In the genomic region with DNA sequence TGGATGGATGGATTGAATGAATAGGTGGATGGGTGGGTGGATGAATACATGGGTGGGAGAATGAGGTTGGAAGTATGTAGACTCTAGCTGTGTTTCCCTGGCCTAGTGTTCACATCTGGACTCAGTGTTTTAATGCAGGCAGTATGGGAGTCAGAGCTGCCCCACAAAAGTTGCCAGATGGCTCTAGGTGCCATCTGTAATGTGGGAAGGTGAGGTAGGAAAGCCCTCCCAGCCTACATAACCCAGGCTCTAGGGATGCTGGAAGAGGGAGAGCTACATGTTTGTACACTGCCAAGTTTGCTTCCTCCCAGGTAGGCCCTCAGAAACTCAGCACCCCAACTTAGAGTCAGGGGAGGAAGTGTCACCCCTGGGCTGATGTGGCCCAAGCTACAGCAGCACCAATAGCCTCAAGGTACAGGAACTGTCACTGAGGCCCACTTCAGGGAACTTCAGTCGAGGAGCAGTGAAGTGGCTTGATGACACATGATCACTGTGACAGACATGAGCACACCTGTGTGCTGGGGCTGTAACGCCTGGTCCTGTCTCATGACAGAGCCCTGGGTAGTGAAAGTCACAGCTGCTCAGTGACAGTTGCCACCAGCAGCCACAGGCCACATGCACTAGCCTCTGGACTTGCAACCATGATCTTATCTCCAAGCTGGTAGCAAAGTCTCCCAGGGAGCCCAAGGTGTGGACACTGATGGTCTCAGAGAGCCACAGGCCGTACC, we compare ENCODE assay signal across 18 mouse cellular contexts. TPM values are rescaled to one million over a fixed set of nuclear protein-coding genes. Genes with fewer than 3 reads are reported as not detected.
DNase-seq lines count a peak whose midpoint lies in the region; ATAC-seq and TF ChIP-seq lines count a peak whose summit lies in the region.
"Had no signal": no experiment of that assay in that cellular context is flagged by ENCODE, and none has a peak within 500 bp of the region (broad histone marks: within the 10 kb centered on the region; RNA-seq: fewer than 3 reads in every experiment).

No protein-coding gene starts in this region.

- TF ChIP-seq CTCF in layer of hippocampus, adult 2 months (conservative IDR thresholded peaks at IDR 0.05): no peak

- no peak for DNase-seq in layer of hippocampus, adult 2 months (ENCODE audit: low spot score in 2 of 2)
- no peak for DNase-seq in layer of hippocampus, postnatal 14 days (ENCODE audit: low spot score in 2 of 2)
- DNase-seq in A20 (ENCODE audit: low read depth, low spot score): peak; percentile 70
- DNase-seq in urinary bladder, adult 18-20 months (ENCODE audit: low spot score in 2 of 2): no peak
- DNase-seq: adrenal gland, adult 8-10 months; cerebellum, adult 8-10 months; gastrocnemius, postnatal 14 days; heart, adult 2 months; heart, postnatal 14 days; kidney, adult 8-10 months; kidney, postnatal 4 days; thymus, postnatal 25 days had no signal

- no peaks in the 10 kb centered on the region for H3K9me3 ChIP-seq in midbrain, embryonic 15.5 days
- H3K9me3 ChIP-seq: lung, embryonic 15.5 days; neural tube, embryonic 13.5 days had no signal

- H3K4me1 ChIP-seq in midbrain, embryonic 15.5 days: peaks cover 24% of the 10 kb centered on the region

- H3K9ac ChIP-seq in midbrain, embryonic 15.5 days: no peak overlapping the region
- H3K9ac ChIP-seq: lung, embryonic 15.5 days; neural tube, embryonic 13.5 days had no signal

- no peak overlapping the region for H3K4me3 ChIP-seq in layer of hippocampus, adult 2 months
- H3K4me3 ChIP-seq in midbrain, embryonic 15.5 days: no peak overlapping the region
- H3K4me3 ChIP-seq: heart, adult 2 months; lung, embryonic 15.5 days; neural tube, embryonic 13.5 days had no signal

- peak overlapping the region; percentile 19; the same call in 1 of the 2 replicates for H3K27ac ChIP-seq in layer of hippocampus, adult 2 months
- H3K27ac ChIP-seq in midbrain, embryonic 15.5 days: no peak overlapping the region
- H3K27ac ChIP-seq: heart, adult 2 months; lung, embryonic 15.5 days; neural tube, embryonic 13.5 days had no signal

- 87% methylated on average over 3 of the region's 3 CpGs for WGBS in midbrain, embryonic 15.5 days

- peak; percentile 45 for ATAC-seq in activated CD4-positive, CD25-positive, alpha-beta regulatory T cell, adult 4 months
- 0 out of 2 replicates have a peak, but pooled peaks have one; percentile 4 for ATAC-seq in monocyte, adult 5-6 weeks (replicated peaks; ENCODE audit: insufficient number of reproducible peaks, low FRiP score, low TSS enrichment, poor library complexity, severe bottlenecking)
- ATAC-seq in midbrain, embryonic 15.5 days (replicated peaks): no peak
- ATAC-seq: hindbrain, embryonic 16.5 days had no signal

- no peaks in the 10 kb centered on the region for H3K27me3 ChIP-seq in midbrain, embryonic 15.5 days (replicated peaks)
- H3K27me3 ChIP-seq: lung, embryonic 15.5 days; neural tube, embryonic 13.5 days had no signal

- no peaks in the 10 kb centered on the region for H3K36me3 ChIP-seq in midbrain, embryonic 15.5 days (replicated peaks)
- H3K36me3 ChIP-seq: lung, embryonic 15.5 days had no signal

- H3K4me2 ChIP-seq in midbrain, embryonic 15.5 days: no peak overlapping the region
- H3K4me2 ChIP-seq: lung, embryonic 15.5 days; neural tube, embryonic 13.5 days had no signal

RNA-seq across cellular contexts. Expression of a gene that starts 6.5 kb away (rescaled TPM):
- 100 to 1,000 TPM; 118 to 123 TPM for total RNA-seq in layer of hippocampus, adult 2 months (2021)
- total RNA-seq in layer of hippocampus, postnatal 14 days (2021): 100 to 1,000 TPM; 120 to 121 TPM
- 10 to 100 TPM; 21.7 to 24.5 TPM for polyA plus RNA-seq in activated CD4-positive, CD25-positive, alpha-beta regulatory T cell, adult 4 months (2017; shearing (Covaris generic))
- total RNA-seq in monocyte, adult 5-6 weeks (2017): 2.2 to 17.5 TPM (median 15.1 TPM) in 3 replicates
- 100 and 101 TPM in 2 replicates for polyA plus RNA-seq in midbrain, embryonic 15.5 days (2015; fragmentation: Nextera tagmentation; extraction: Ambion mirVana)

RNA-seq across cellular contexts. Expression of a gene that starts 14.5 kb away (rescaled TPM):
- 1 to 10 TPM; 1.9 to 2.5 TPM for total RNA-seq in layer of hippocampus, adult 2 months (2021)
- total RNA-seq in layer of hippocampus, postnatal 14 days (2021): 1 to 10 TPM; 2.4 to 4.2 TPM
- polyA plus RNA-seq in activated CD4-positive, CD25-positive, alpha-beta regulatory T cell, adult 4 months (2017; shearing (Covaris generic)): 10 to 100 TPM; 55.2 to 62.0 TPM
- 20.3 to 41.0 TPM (median 29.4 TPM) in 3 replicates for total RNA-seq in monocyte, adult 5-6 weeks (2017)
- 0.96 and 1.1 TPM in 2 replicates for polyA plus RNA-seq in midbrain, embryonic 15.5 days (2015; fragmentation: Nextera tagmentation; extraction: Ambion mirVana)

RNA-seq across cellular contexts. Expression of a gene that starts 20.8 kb away (rescaled TPM):
- total RNA-seq in layer of hippocampus, adult 2 months (2021): 100 to 1,000 TPM; 702 to 736 TPM
- 100 to 1,000 TPM; 639 to 673 TPM for total RNA-seq in layer of hippocampus, postnatal 14 days (2021)
- polyA plus RNA-seq in activated CD4-positive, CD25-positive, alpha-beta regulatory T cell, adult 4 months (2017; shearing (Covaris generic)): 100 to 1,000 TPM; 120 to 125 TPM
- 129 to 254 TPM (median 141 TPM) in 3 replicates for total RNA-seq in monocyte, adult 5-6 weeks (2017)
- polyA plus RNA-seq in midbrain, embryonic 15.5 days (2015; fragmentation: Nextera tagmentation; extraction: Ambion mirVana): 802 and 851 TPM in 2 replicates

RNA-seq across cellular contexts. Expression of a gene that starts 35.9 kb away (rescaled TPM):
- total RNA-seq in layer of hippocampus, adult 2 months (2021): 10 to 100 TPM; 34.0 to 46.8 TPM
- total RNA-seq in layer of hippocampus, postnatal 14 days (2021): 10 to 100 TPM; 23.3 to 25.9 TPM
- 1 to 10 TPM in 1 of 2 experiments, under 1 TPM in 1; 0.78 to 1.5 TPM for polyA plus RNA-seq in activated CD4-positive, CD25-positive, alpha-beta regulatory T cell, adult 4 months (2017; shearing (Covaris generic))
- total RNA-seq in monocyte, adult 5-6 weeks (2017): 2.0 to 3.2 TPM (median 2.7 TPM) in 3 replicates
- 57.4 and 58.8 TPM in 2 replicates for polyA plus RNA-seq in midbrain, embryonic 15.5 days (2015; fragmentation: Nextera tagmentation; extraction: Ambion mirVana)

RNA-seq across cellular contexts. Expression of a gene that starts 38.6 kb away (rescaled TPM):
- under 1 TPM; 0.39 to 0.95 TPM for total RNA-seq in layer of hippocampus, adult 2 months (2021)
- under 1 TPM; 0.39 to 0.57 TPM for total RNA-seq in layer of hippocampus, postnatal 14 days (2021)
- polyA plus RNA-seq in activated CD4-positive, CD25-positive, alpha-beta regulatory T cell, adult 4 months (2017; shearing (Covaris generic)): 10 to 100 TPM; 70.0 to 70.7 TPM
- 20.5 to 50.8 TPM (median 33.5 TPM) in 3 replicates for total RNA-seq in monocyte, adult 5-6 weeks (2017)
- 0.71 and 1.2 TPM in 2 replicates for polyA plus RNA-seq in midbrain, embryonic 15.5 days (2015; fragmentation: Nextera tagmentation; extraction: Ambion mirVana)
